Mouse (Mus musculus): ENCODE data around the gene Nxpe5. TPM values are rescaled to one million over a fixed set of nuclear protein-coding genes. Genes with fewer than 3 reads are reported as not detected.

Gene Nxpe5
- total and polyA plus RNA-seq, 2 experiments from 2014 or later, result not detected

- Histone ChIP-seq H3K27ac (ENCODE audit: low read depth, low read length) (no peak overlapping the region), H3K36me3 (ENCODE audit: insufficient read depth) (no peaks in the 10 kb centered on the region), H3K4me2 (ENCODE audit: low read depth) (no peak overlapping the region), H3K4me1 (ENCODE audit: insufficient read depth) (peaks cover 5% of the 10 kb centered on the region), H3K27me3 (ENCODE audit: insufficient read depth, low read length) (no peaks in the 10 kb centered on the region), H3K4me3 (ENCODE audit: low read depth, low read length) (no peak overlapping the region), H3K9me3 (ENCODE audit: low read length) (no peaks in the 10 kb centered on the region), H3K9ac (no peak overlapping the region)
- WGBS, result 94% methylated on average over 3 of the region's 3 CpGs
- no peak for TF ChIP-seq CTCF (IDR thresholded peaks at IDR 0.05; ENCODE audit: low read depth)
- no peak for ATAC-seq
- no peak for DNase-seq
Observed at GRCm38 (mm10) chr5:138253061-138253460, 27.4 kb downstream of the Nxpe5 start.

- Histone ChIP-seq H3K9ac (peak within 1 kb of the TSS; percentile 80), H3K4me2 (ENCODE audit: low read depth) (peak within 1 kb of the TSS; percentile 75), H3K27me3 (ENCODE audit: insufficient read depth, low read length) (no peaks in the 10 kb centered on the region), H3K36me3 (ENCODE audit: insufficient read depth) (peaks cover 22% of the 10 kb centered on the region), H3K4me1 (ENCODE audit: insufficient read depth) (peaks cover 5% of the 10 kb centered on the region), H3K9me3 (ENCODE audit: low read length) (no peaks in the 10 kb centered on the region), H3K4me3 (ENCODE audit: low read depth, low read length) (peak within 1 kb of the TSS; percentile 69), H3K27ac (ENCODE audit: low read depth, low read length) (peak within 1 kb of the TSS; percentile 88)
- peak; percentile 100 for ATAC-seq
- TF ChIP-seq CTCF (IDR thresholded peaks at IDR 0.05; ENCODE audit: low read depth), result peak; percentile 51
- under 1% methylated on average over 38 of the region's 38 CpGs for WGBS
- peak; percentile 96 for DNase-seq
Observed at GRCm38 (mm10) chr5:138255353-138256093, 29.8 kb downstream of the Nxpe5 start, which contains the start of gene Lamtor4. Gene Lamtor4 (plus strand): TSS chr5:138255482.

- H3K27ac ChIP-seq (ENCODE audit: low read depth, low read length), result peak overlapping the region; percentile 88
- DNase-seq (no peak), ATAC-seq (no peak)
- H3K4me3 ChIP-seq (ENCODE audit: low read depth, low read length), result peak overlapping the region; percentile 69
- H3K4me2 ChIP-seq (ENCODE audit: low read depth), result peak overlapping the region; percentile 75
- H3K4me1 ChIP-seq (ENCODE audit: insufficient read depth), result peaks cover 5% of the 10 kb centered on the region
- peak overlapping the region; percentile 80 for H3K9ac ChIP-seq
- H3K9me3 ChIP-seq (ENCODE audit: low read length), result no peaks in the 10 kb centered on the region
- H3K27me3 ChIP-seq (ENCODE audit: insufficient read depth, low read length), result no peaks in the 10 kb centered on the region
- no peak for TF ChIP-seq CTCF (IDR thresholded peaks at IDR 0.05; ENCODE audit: low read depth)
- H3K36me3 ChIP-seq (ENCODE audit: insufficient read depth), result peaks cover 28% of the 10 kb centered on the region
- WGBS, result 15% methylated on average over 7 of the region's 7 CpGs
Observed at GRCm38 (mm10) chr5:138256094-138256467, 30.4 kb downstream of the Nxpe5 start.

GRCm38 (mm10) chr5:138256966-138257584, 31.4 kb downstream of the Nxpe5 start:
- no peak overlapping the region for H3K4me2 ChIP-seq (ENCODE audit: low read depth)
- ATAC-seq (no peak), DNase-seq (no peak)
- H3K4me3 ChIP-seq (ENCODE audit: low read depth, low read length), result no peak overlapping the region
- peaks cover 5% of the 10 kb centered on the region for H3K4me1 ChIP-seq (ENCODE audit: insufficient read depth)
- no peak overlapping the region for H3K27ac ChIP-seq (ENCODE audit: low read depth, low read length)
- peaks cover 38% of the 10 kb centered on the region for H3K36me3 ChIP-seq (ENCODE audit: insufficient read depth)
- H3K27me3 ChIP-seq (ENCODE audit: insufficient read depth, low read length), result no peaks in the 10 kb centered on the region
- H3K9ac ChIP-seq, result no peak overlapping the region
- WGBS, result 91% methylated on average over 10 of the region's 10 CpGs
- no peak for TF ChIP-seq CTCF (IDR thresholded peaks at IDR 0.05; ENCODE audit: low read depth)
- no peaks in the 10 kb centered on the region for H3K9me3 ChIP-seq (ENCODE audit: low read length)

- H3K27ac ChIP-seq (ENCODE audit: low read depth, low read length), result no peak overlapping the region
- peaks cover 40% of the 10 kb centered on the region for H3K36me3 ChIP-seq (ENCODE audit: insufficient read depth)
- no peaks in the 10 kb centered on the region for H3K9me3 ChIP-seq (ENCODE audit: low read length)
- TF ChIP-seq CTCF (IDR thresholded peaks at IDR 0.05; ENCODE audit: low read depth), result no peak
- 95% methylated on average over 4 of the region's 4 CpGs for WGBS
- H3K4me3 ChIP-seq (ENCODE audit: low read depth, low read length), result no peak overlapping the region
- no peak overlapping the region for H3K9ac ChIP-seq
- peaks cover 6% of the 10 kb centered on the region for H3K4me1 ChIP-seq (ENCODE audit: insufficient read depth)
- no peak for ATAC-seq
- DNase-seq, result no peak
- H3K27me3 ChIP-seq (ENCODE audit: insufficient read depth, low read length), result no peaks in the 10 kb centered on the region
- H3K4me2 ChIP-seq (ENCODE audit: low read depth), result no peak overlapping the region
Observed at GRCm38 (mm10) chr5:138257585-138257978, 31.9 kb downstream of the Nxpe5 start.

GRCm38 (mm10) chr5:138258078-138258477, 32.4 kb downstream of the Nxpe5 start:
- 83% methylated on average over 3 of the region's 3 CpGs for WGBS
- Histone ChIP-seq H3K4me2 (ENCODE audit: low read depth) (no peak overlapping the region), H3K27ac (ENCODE audit: low read depth, low read length) (no peak overlapping the region), H3K9ac (no peak overlapping the region), H3K36me3 (ENCODE audit: insufficient read depth) (peaks cover 40% of the 10 kb centered on the region), H3K4me1 (ENCODE audit: insufficient read depth) (peaks cover 11% of the 10 kb centered on the region), H3K9me3 (ENCODE audit: low read length) (no peaks in the 10 kb centered on the region), H3K27me3 (ENCODE audit: insufficient read depth, low read length) (no peaks in the 10 kb centered on the region), H3K4me3 (ENCODE audit: low read depth, low read length) (no peak overlapping the region)
- no peak for TF ChIP-seq CTCF (IDR thresholded peaks at IDR 0.05; ENCODE audit: low read depth)
- DNase-seq (no peak), ATAC-seq (no peak)

GRCm38 (mm10) chr5:138258542-138258941, 32.8 kb downstream of the Nxpe5 start:
- peaks cover 40% of the 10 kb centered on the region for H3K36me3 ChIP-seq (ENCODE audit: insufficient read depth)
- WGBS, result 86% methylated on average over 6 of the region's 6 CpGs
- no peak overlapping the region for H3K4me3 ChIP-seq (ENCODE audit: low read depth, low read length)
- H3K4me1 ChIP-seq (ENCODE audit: insufficient read depth), result peaks cover 12% of the 10 kb centered on the region
- H3K27me3 ChIP-seq (ENCODE audit: insufficient read depth, low read length), result no peaks in the 10 kb centered on the region
- TF ChIP-seq CTCF (IDR thresholded peaks at IDR 0.05; ENCODE audit: low read depth), result no peak
- H3K9ac ChIP-seq, result no peak overlapping the region
- H3K27ac ChIP-seq (ENCODE audit: low read depth, low read length), result no peak overlapping the region
- ATAC-seq (no peak), DNase-seq (no peak)
- no peak overlapping the region for H3K4me2 ChIP-seq (ENCODE audit: low read depth)
- H3K9me3 ChIP-seq (ENCODE audit: low read length), result no peaks in the 10 kb centered on the region

Data from forebrain, postnatal 0 days (tissue).